ENCODE assay signal across 9 mouse cellular contexts in the genomic region with DNA sequence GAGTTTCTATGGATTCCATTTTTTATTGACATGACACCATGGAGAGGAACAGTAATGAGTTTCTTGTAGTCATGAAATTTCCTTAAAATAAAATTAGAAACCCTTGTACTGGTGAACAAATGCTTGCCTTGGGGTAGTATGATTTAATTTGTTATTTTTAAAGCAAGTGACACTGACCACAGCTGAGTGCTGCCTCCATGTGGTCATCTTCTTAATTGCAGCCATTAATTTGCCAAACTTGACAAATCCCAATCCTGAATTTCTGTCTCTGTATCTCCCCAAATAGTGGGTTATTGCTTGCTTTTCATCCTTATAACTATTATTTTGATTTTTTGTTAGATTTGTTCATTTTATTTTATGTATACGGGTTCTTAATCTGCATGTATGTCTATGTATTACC. TPM values are rescaled to one million over a fixed set of nuclear protein-coding genes. Genes with fewer than 3 reads are reported as not detected.
DNase-seq lines count a peak whose midpoint lies in the region; ATAC-seq lines count a peak whose summit lies in the region.
"Had no signal": no experiment of that assay in that cellular context is flagged by ENCODE, and none has a peak within 500 bp of the region (broad histone marks: within the 10 kb centered on the region; RNA-seq: fewer than 3 reads in every experiment).

No protein-coding gene starts in this region.

- H3K27me3 ChIP-seq in hindbrain, embryonic 14.5 days (ENCODE audit: control insufficient read depth, insufficient read depth, low read length), result no peaks in the 10 kb centered on the region
- H3K27me3 ChIP-seq in hindbrain, embryonic 12.5 days, result no peaks in the 10 kb centered on the region
- H3K27me3 ChIP-seq in midbrain, embryonic 14.5 days (ENCODE audit: control insufficient read depth, insufficient read depth, low read length), result no peaks in the 10 kb centered on the region
- no peaks in the 10 kb centered on the region for H3K27me3 ChIP-seq in midbrain, embryonic 10.5 days (ENCODE audit: low read depth, poor library complexity, severe bottlenecking)
- no peaks in the 10 kb centered on the region for H3K27me3 ChIP-seq in neural tube, embryonic 15.5 days (replicated peaks)
- H3K27me3 ChIP-seq: limb, embryonic 12.5 days had no signal

- H3K9ac ChIP-seq in hindbrain, embryonic 14.5 days, result no peak overlapping the region
- no peak overlapping the region for H3K9ac ChIP-seq in hindbrain, embryonic 12.5 days
- no peak overlapping the region for H3K9ac ChIP-seq in midbrain, embryonic 14.5 days (replicated peaks; ENCODE audit: low read length)
- no peak overlapping the region for H3K9ac ChIP-seq in neural tube, embryonic 15.5 days (replicated peaks)
- H3K9ac ChIP-seq: limb, embryonic 12.5 days had no signal

- H3K4me3 ChIP-seq in hindbrain, embryonic 14.5 days (replicated peaks; ENCODE audit: low read length), result no peak overlapping the region
- H3K4me3 ChIP-seq in hindbrain, embryonic 12.5 days, result no peak overlapping the region
- no peak overlapping the region for H3K4me3 ChIP-seq in midbrain, embryonic 14.5 days (replicated peaks; ENCODE audit: low read depth, low read length)
- no peak overlapping the region for H3K4me3 ChIP-seq in midbrain, embryonic 10.5 days
- no peak overlapping the region for H3K4me3 ChIP-seq in neural tube, embryonic 15.5 days (replicated peaks)
- H3K4me3 ChIP-seq: limb, embryonic 12.5 days had no signal

- H3K9me3 ChIP-seq in hindbrain, embryonic 14.5 days (ENCODE audit: control insufficient read depth, low read length), result no peaks in the 10 kb centered on the region
- no peaks in the 10 kb centered on the region for H3K9me3 ChIP-seq in hindbrain, embryonic 12.5 days (replicated peaks)
- no peaks in the 10 kb centered on the region for H3K9me3 ChIP-seq in midbrain, embryonic 14.5 days (ENCODE audit: control insufficient read depth, low read length)
- H3K9me3 ChIP-seq in midbrain, embryonic 10.5 days (replicated peaks), result no peaks in the 10 kb centered on the region
- H3K9me3 ChIP-seq in neural tube, embryonic 15.5 days (replicated peaks), result no peaks in the 10 kb centered on the region
- H3K9me3 ChIP-seq: limb, embryonic 12.5 days had no signal

- no peak for ATAC-seq in hindbrain, embryonic 14.5 days (ENCODE audit: low FRiP score)
- no peak for ATAC-seq in hindbrain, embryonic 12.5 days (ENCODE audit: low FRiP score)
- no peak for ATAC-seq in midbrain, embryonic 14.5 days (ENCODE audit: low FRiP score, low TSS enrichment)
- ATAC-seq in neural tube, embryonic 15.5 days (ENCODE audit: low FRiP score), result no peak

- 59% methylated on average over 1 of the region's 1 CpGs for WGBS in hindbrain, embryonic 14.5 days
- 44% methylated on average over 1 of the region's 1 CpGs for WGBS in hindbrain, embryonic 12.5 days
- WGBS in midbrain, embryonic 14.5 days, result 40% methylated on average over 1 of the region's 1 CpGs
- whole genome bisulfite sequencing in midbrain, embryonic 10.5 days, result 54% methylated on average over 1 of the region's 1 CpGs
- WGBS in neural tube, embryonic 15.5 days, result 45% methylated on average over 1 of the region's 1 CpGs

- no peaks in the 10 kb centered on the region for H3K4me1 ChIP-seq in hindbrain, embryonic 14.5 days (replicated peaks; ENCODE audit: control insufficient read depth, insufficient read depth, low read length)
- H3K4me1 ChIP-seq in hindbrain, embryonic 12.5 days, result no peaks in the 10 kb centered on the region
- no peaks in the 10 kb centered on the region for H3K4me1 ChIP-seq in midbrain, embryonic 14.5 days (ENCODE audit: control insufficient read depth, insufficient read depth, low read length)
- peaks cover 14% of the 10 kb centered on the region for H3K4me1 ChIP-seq in midbrain, embryonic 10.5 days
- H3K4me1 ChIP-seq in neural tube, embryonic 15.5 days, result no peaks in the 10 kb centered on the region
- H3K4me1 ChIP-seq: limb, embryonic 12.5 days had no signal

- peak; percentile 47 for DNase-seq in hindbrain, embryonic 14.5 days (ENCODE audit: low spot score)
- peak; percentile 54 for DNase-seq in midbrain, embryonic 14.5 days
- DNase-seq in midbrain, embryonic 10.5 days (ENCODE audit: low spot score), result no peak
- DNase-seq in brain, adult 2 months (ENCODE audit: low read depth, low spot score), result peak; percentile 40
- DNase-seq in lung, postnatal 36 days, result peak; percentile 16
- DNase-seq in spleen, postnatal 36 days (ENCODE audit: low spot score in 2 of 2), result no peak

- no peaks in the 10 kb centered on the region for H3K36me3 ChIP-seq in hindbrain, embryonic 14.5 days (replicated peaks; ENCODE audit: control insufficient read depth, insufficient read depth)
- H3K36me3 ChIP-seq in hindbrain, embryonic 12.5 days, result no peaks in the 10 kb centered on the region
- H3K36me3 ChIP-seq in midbrain, embryonic 14.5 days (ENCODE audit: control insufficient read depth, insufficient read depth, low read length), result no peaks in the 10 kb centered on the region
- H3K36me3 ChIP-seq in midbrain, embryonic 10.5 days, result no peaks in the 10 kb centered on the region
- no peaks in the 10 kb centered on the region for H3K36me3 ChIP-seq in neural tube, embryonic 15.5 days
- H3K36me3 ChIP-seq: limb, embryonic 12.5 days had no signal

- H3K27ac ChIP-seq in hindbrain, embryonic 14.5 days, result no peak overlapping the region
- no peak overlapping the region for H3K27ac ChIP-seq in hindbrain, embryonic 12.5 days
- no peak overlapping the region for H3K27ac ChIP-seq in midbrain, embryonic 14.5 days (replicated peaks; ENCODE audit: low read depth, low read length)
- H3K27ac ChIP-seq in midbrain, embryonic 10.5 days (replicated peaks), result no peak overlapping the region
- no peak overlapping the region for H3K27ac ChIP-seq in neural tube, embryonic 15.5 days (replicated peaks)
- H3K27ac ChIP-seq: limb, embryonic 12.5 days had no signal

- no peak overlapping the region for H3K4me2 ChIP-seq in hindbrain, embryonic 14.5 days (replicated peaks)
- H3K4me2 ChIP-seq in hindbrain, embryonic 12.5 days (replicated peaks), result no peak overlapping the region
- H3K4me2 ChIP-seq in midbrain, embryonic 14.5 days (ENCODE audit: low read length), result no peak overlapping the region
- H3K4me2 ChIP-seq in neural tube, embryonic 15.5 days, result no peak overlapping the region
- H3K4me2 ChIP-seq: limb, embryonic 12.5 days had no signal

RNA-seq across cellular contexts. Expression of gene Unc13c, which starts 59.7 kb away (rescaled TPM):
- polyA plus RNA-seq in hindbrain, embryonic 14.5 days (2014; fragmentation: Nextera tagmentation; extraction: Ambion mirVana), result 6.7 and 7.1 TPM in 2 replicates
- 0.76 and 1.2 TPM in 2 replicates for polyA plus RNA-seq in hindbrain, embryonic 12.5 days (2016; fragmentation: Nextera tagmentation; extraction: Ambion mirVana)
- polyA plus RNA-seq in midbrain, embryonic 14.5 days (2014; fragmentation: Nextera tagmentation; extraction: Ambion mirVana), result 4.1 and 4.7 TPM in 2 replicates
- 0.16 and 0.20 TPM in 2 replicates for polyA plus RNA-seq in midbrain, embryonic 10.5 days (2016; fragmentation: Nextera tagmentation; extraction: Ambion mirVana)
- 5.9 and 6.6 TPM in 2 replicates for polyA plus RNA-seq in neural tube, embryonic 15.5 days (2015; fragmentation: Nextera tagmentation; extraction: Ambion mirVana)

Comparison
In these comparisons a context has a peak if more than half of its experiments do, and no peak if none do; other contexts are left out.
1. DNase-seq: peak in hindbrain, embryonic 14.5 days (single experiment), midbrain, embryonic 14.5 days (single experiment), brain, adult 2 months (single experiment) and lung, postnatal 36 days (single experiment); none in midbrain, embryonic 10.5 days (single experiment) and spleen, postnatal 36 days (0 of 2).